Mouse (Mus musculus) erythroblast, embryonic 14.5 days (primary cell): ENCODE data around the gene Olfr223.

Experiments used
- GATA1 ChIP-seq: IDR thresholded peaks from 2 replicates; pipeline ENCODE4 v1.6.1; 2012; ENCODE audit warnings: low read length, inconsistent platforms, mixed read lengths
- TAL1 ChIP-seq: IDR thresholded peaks from 3 replicates; pipeline ENCODE4 v1.6.1; 2012; ENCODE audit warnings: low read length, inconsistent platforms, mixed read lengths

DNA sequence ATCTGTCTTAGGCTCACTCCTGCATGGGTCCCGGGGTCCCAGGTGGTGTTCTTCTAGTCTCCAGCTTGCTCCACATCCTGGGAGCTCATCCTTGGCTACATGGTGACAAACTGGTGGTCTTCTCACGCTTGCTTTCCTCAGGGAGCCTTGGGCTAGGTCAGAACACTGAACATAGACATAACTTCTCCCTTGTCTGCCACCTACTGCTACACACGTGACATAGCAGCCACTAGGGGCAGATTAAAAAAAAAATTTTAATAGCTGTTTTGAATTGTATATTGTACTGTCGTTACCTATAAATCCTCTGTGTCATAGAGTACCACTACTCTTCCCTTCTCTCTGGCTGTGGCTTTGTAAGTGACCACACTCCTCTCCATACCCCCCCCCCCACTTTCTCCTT is 3.0 kb upstream of the Olfr223 start:
- TF ChIP-seq TAL1 (no peak), GATA1 (no peak)
